Mouse (Mus musculus) myocyte (in vitro differentiated cells): Measurements from ENCODE around the gene Tbc1d10c.

Experiments
- E2F4 ChIP-seq: IDR thresholded peaks from one replicate; pipeline ENCODE4 v1.6.1; 2011; ENCODE audit warnings: mild to moderate bottlenecking, control low read depth, moderate library complexity; ENCODE audit not compliant: insufficient read depth
- MYOG ChIP-seq, 3 experiments: IDR thresholded peaks; one replicate each; pipeline ENCODE4 v1.6.1; 2011; ENCODE audit warnings: control low read depth in 2 of 3, low read depth in 2 of 3, mild to moderate bottlenecking in 2 of 3; ENCODE audit not compliant: insufficient read length in 2 of 3, control insufficient read depth in 1 of 3, insufficient read depth in 1 of 3
- POLR2A ChIP-seq: IDR thresholded peaks from one replicate; pipeline ENCODE4 v1.6.1; 2011; ENCODE audit warnings: low read depth, mild to moderate bottlenecking, control low read depth, moderate library complexity; ENCODE audit not compliant: insufficient read length
- POLR2AphosphoS2 ChIP-seq: IDR thresholded peaks from one replicate; pipeline ENCODE4 v1.6.1; 2011; ENCODE audit warnings: low read depth, control low read depth; ENCODE audit not compliant: insufficient read length
- TCF3 ChIP-seq: IDR thresholded peaks from one replicate; pipeline ENCODE4 v1.6.1; 2011; ENCODE audit warnings: low read depth, control low read depth; ENCODE audit not compliant: insufficient read length

GRCm38 (mm10) chr19:4143759-4144268, 47.3 kb downstream of the Tbc1d10c start, which contains the start of gene Cabp4:
- TF ChIP-seq POLR2A (no peak), MYOG (IDR thresholded peaks at IDR 0.05; ENCODE audit: control insufficient read depth in 1 of 3, insufficient read depth in 1 of 3, insufficient read length in 2 of 3, low read depth in 2 of 3) (no peak), POLR2AphosphoS2 (no peak), E2F4 (no peak), TCF3 (no peak)
